Mouse (Mus musculus) embryonic fibroblast, embryonic 13.5 days (primary cell): ENCODE measurements around the gene Enox1.

Experiments
- CTCF ChIP-seq: IDR thresholded peaks from 2 replicates; pipeline ENCODE4 v1.5.1; 2011; ENCODE audit warnings: mild to moderate bottlenecking, control low read depth, low read length, moderate library complexity, borderline replicate concordance; ENCODE audit not compliant: insufficient read depth
- POLR2A ChIP-seq: IDR thresholded peaks from 2 replicates; pipeline ENCODE4 v1.6.1; 2011; ENCODE audit warnings: low read depth, mild to moderate bottlenecking, control low read depth, low read length, moderate library complexity

GRCm38 (mm10) chr14:77272931-77273446, 116.4 kb downstream of the Enox1 start:
- TF ChIP-seq CTCF (no peak), POLR2A (no peak)
